In genomic region chr13:31924506-31924905, GRCm38 (mm10) we compare ENCODE assay signal across 28 mouse cellular contexts.
DNase-seq lines count a peak whose midpoint lies in the region; ATAC-seq lines count a peak whose summit lies in the region.
"Had no signal": no experiment of that assay in that cellular context is flagged by ENCODE, and none has a peak within 500 bp of the region (broad histone marks: within the 10 kb centered on the region; RNA-seq: fewer than 3 reads in every experiment).

No protein-coding gene starts in this region.

- no peak overlapping the region for H3K27ac ChIP-seq in liver, embryonic 15.5 days (replicated peaks)
- H3K27ac ChIP-seq: embryonic facial prominence, embryonic 13.5 days; gastrocnemius, adult 2 months; heart, adult 2 months; hindbrain, embryonic 13.5 days; neural tube, embryonic 15.5 days; stomach, postnatal 0 days had no signal

- no peak overlapping the region for H3K4me2 ChIP-seq in liver, embryonic 15.5 days
- H3K4me2 ChIP-seq: embryonic facial prominence, embryonic 13.5 days; heart, embryonic 12.5 days; hindbrain, embryonic 13.5 days; neural tube, embryonic 15.5 days had no signal

- no peaks in the 10 kb centered on the region for H3K27me3 ChIP-seq in liver, embryonic 15.5 days
- H3K27me3 ChIP-seq: CH12.LX; embryonic facial prominence, embryonic 13.5 days; heart, embryonic 12.5 days; hindbrain, embryonic 13.5 days; megakaryocyte, embryonic 14.5 days; neural tube, embryonic 15.5 days had no signal

- H3K4me3 ChIP-seq in liver, embryonic 15.5 days (replicated peaks) = no peak overlapping the region
- H3K4me3 ChIP-seq: embryonic facial prominence, embryonic 13.5 days; gastrocnemius, adult 2 months; heart, adult 2 months; heart, embryonic 12.5 days; hindbrain, embryonic 13.5 days; megakaryocyte, embryonic 14.5 days; neural tube, embryonic 15.5 days had no signal

- H3K9me3 ChIP-seq in liver, embryonic 15.5 days (replicated peaks) = no peaks in the 10 kb centered on the region
- H3K9me3 ChIP-seq: embryonic facial prominence, embryonic 13.5 days; heart, embryonic 12.5 days; hindbrain, embryonic 13.5 days; megakaryocyte, embryonic 14.5 days; neural tube, embryonic 15.5 days had no signal

- peak; percentile 45; the same call in 1 of the 2 replicates for ATAC-seq in common myeloid progenitor, adult 5-6 weeks (replicated peaks; ENCODE audit: low read depth, poor library complexity, severe bottlenecking)
- ATAC-seq in liver, embryonic 15.5 days (ENCODE audit: insufficient read depth) = peak; percentile 58
- ATAC-seq: forebrain, embryonic 16.5 days; intestine, embryonic 16.5 days had no signal

- DNase-seq in MEL-GATA-1-ER (ENCODE audit: extremely low read depth, low read depth) = peak; percentile 46
- no peak for DNase-seq in thymus, postnatal 0 days (ENCODE audit: low spot score)
- no peak for DNase-seq in B cell, adult 2 months
- no peak for DNase-seq in adrenal gland, postnatal 10 days
- DNase-seq: cerebellum, adult 11 months; cerebellum, adult 9-11 months; gastrocnemius, adult 2 months; heart, adult 2 months; heart, postnatal 4 days; kidney, adult 8-10 months; kidney, postnatal 10 days; layer of hippocampus, postnatal 36 days; lung, postnatal 36 days; midbrain, embryonic 14.5 days; right cerebral cortex, postnatal 4 days; thymus, adult 18-20 months; thymus, postnatal 4 days had no signal

- H3K36me3 ChIP-seq in liver, embryonic 15.5 days (replicated peaks) = no peaks in the 10 kb centered on the region
- H3K36me3 ChIP-seq: embryonic facial prominence, embryonic 13.5 days; heart, embryonic 12.5 days; hindbrain, embryonic 13.5 days; neural tube, embryonic 15.5 days had no signal

- no peak overlapping the region for H3K9ac ChIP-seq in liver, embryonic 15.5 days
- H3K9ac ChIP-seq: embryonic facial prominence, embryonic 13.5 days; heart, embryonic 12.5 days; hindbrain, embryonic 13.5 days; neural tube, embryonic 15.5 days had no signal

- WGBS in liver, embryonic 15.5 days (ENCODE audit: insufficient replicate concordance) = 17% methylated on average over 4 of the region's 4 CpGs

- peaks cover 14% of the 10 kb centered on the region for H3K4me1 ChIP-seq in liver, embryonic 15.5 days (replicated peaks)
- H3K4me1 ChIP-seq: embryonic facial prominence, embryonic 13.5 days; hindbrain, embryonic 13.5 days; neural tube, embryonic 15.5 days had no signal
